Mouse (Mus musculus): ENCODE results near the gene Vash2.
"Not testable (repeated sequence)": the region's sequence is repeated elsewhere in the genome, so short reads cannot be mapped to it uniquely, and the experiment has no call there.

Vash2 gene

DNA sequence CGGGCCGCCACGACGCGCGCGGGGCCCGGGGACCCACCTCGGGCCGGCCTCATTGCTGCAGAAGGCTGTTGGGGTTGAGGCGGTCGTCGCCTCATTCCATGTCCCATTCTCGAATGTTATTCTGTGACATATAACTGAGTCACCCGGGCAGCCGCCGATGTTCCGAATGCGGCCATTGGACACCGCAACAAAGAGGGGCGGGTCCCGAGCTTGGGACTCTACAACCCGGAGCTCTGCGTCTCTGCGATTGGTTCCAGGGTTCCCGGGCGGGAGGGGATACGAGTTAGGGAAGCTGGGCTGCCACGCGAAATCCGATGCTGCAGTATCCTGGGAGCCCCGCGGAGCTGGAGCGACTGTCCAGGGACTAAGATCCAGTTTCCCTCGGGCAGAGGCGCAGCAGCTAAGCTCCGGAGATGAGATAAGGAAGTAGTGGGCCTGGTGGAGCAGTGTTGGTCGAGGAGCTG is at the start of gene Vash2:
Gene Vash2 (minus strand): TSS at position 197 of the 464 bp plus-strand sequence.
- DNase-seq (ENCODE audit: low spot score): peak; percentile 47

- peak; percentile 80 for DNase-seq (ENCODE audit: low spot score)
Observed at GRCm38 (mm10) chr1:191026021-191026713, 47.1 kb upstream of the Vash2 start, which contains the start of gene Flvcr1. Gene Flvcr1 (minus strand): TSS chr1:191026158.

GRCm38 (mm10) chr1:191025016-191026012 is 46.2 kb upstream of the Vash2 start:
- DNase-seq (ENCODE audit: low spot score): no peak

DNA sequence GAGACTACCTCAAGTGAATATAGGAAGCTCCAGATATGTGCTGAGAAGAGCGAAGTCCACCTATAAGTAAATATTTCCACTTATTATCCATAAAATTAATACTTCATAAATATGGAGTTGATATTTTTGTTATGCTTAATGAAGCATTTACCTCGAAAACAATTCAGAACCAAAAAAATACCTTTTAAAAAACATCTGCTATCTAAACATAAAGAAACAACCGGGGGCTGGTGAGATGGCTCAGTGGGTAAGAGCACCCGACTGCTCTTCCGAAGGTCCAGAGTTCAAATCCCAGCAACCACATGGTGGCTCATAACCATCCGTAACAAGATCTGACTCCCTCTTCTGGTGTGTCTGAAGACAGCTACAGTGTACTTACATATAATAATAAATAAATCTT is 44.7 kb upstream of the Vash2 start:
- DNase-seq (ENCODE audit: low spot score): not testable (repeated sequence)

GRCm38 (mm10) chr1:191023140-191023539 is 44.0 kb upstream of the Vash2 start:
- DNase-seq (ENCODE audit: low spot score): no peak

GRCm38 (mm10) chr1:191021016-191021415 is 41.9 kb upstream of the Vash2 start:
- DNase-seq (ENCODE audit: low spot score): no peak

DNA sequence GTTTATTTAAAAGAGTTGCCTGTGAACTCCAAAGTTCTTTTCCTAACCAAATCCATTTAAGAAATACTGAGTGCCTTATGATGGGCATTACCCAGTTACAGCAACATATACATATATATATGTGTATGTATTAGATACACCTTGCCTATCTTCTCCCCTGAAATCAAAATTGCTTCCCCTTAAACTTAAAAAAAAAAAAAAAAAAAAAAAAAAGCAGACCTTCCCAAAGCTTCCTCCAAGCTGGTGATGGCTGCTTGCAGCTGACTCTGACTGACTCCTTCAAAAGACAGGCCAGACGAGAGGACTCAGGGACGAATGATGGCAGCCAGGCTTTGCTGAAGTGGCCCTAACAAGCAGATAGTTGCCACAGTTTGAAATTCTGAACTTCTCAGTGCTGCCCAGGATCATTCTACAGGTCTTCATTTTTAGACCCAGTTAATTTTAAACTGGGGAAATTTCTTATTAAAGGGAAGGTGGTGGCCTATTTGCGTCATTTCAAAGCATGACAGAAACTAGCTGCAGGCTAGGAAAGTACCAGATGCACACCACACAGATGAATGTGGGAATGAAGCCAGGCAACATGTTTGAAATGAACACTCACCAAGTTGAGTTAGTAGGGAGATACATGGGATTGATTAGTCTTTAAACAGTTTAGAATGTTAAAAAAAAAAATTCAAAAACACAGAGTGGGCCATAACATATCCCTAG is 41.3 kb upstream of the Vash2 start:
- no peak for DNase-seq (ENCODE audit: low spot score)

GRCm38 (mm10) chr1:191019803-191020202 is 40.7 kb upstream of the Vash2 start:
- DNase-seq (ENCODE audit: low spot score): no peak

GRCm38 (mm10) chr1:191014271-191014670 is 35.2 kb upstream of the Vash2 start:
- DNase-seq (ENCODE audit: low spot score): no peak

DNA sequence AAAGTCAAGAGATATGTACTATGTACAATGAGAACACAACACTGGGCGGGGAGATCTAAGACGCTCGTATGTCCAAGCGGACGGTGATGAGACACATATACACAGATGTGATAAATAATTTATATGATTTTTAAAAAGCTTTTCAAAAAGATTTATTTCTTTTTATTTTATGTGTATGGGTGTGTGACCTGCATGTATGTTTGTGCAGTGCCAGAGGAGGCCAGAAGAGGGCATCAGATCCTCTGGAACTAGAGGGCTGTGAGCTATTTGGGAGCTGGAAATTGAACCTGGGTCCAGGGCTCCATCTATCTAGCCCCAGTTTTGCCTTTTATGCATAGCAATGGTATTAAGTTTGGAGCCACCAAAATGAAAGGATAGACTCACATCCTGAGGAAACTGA is 29.6 kb upstream of the Vash2 start:
- DNase-seq (ENCODE audit: low spot score): no peak

- DNase-seq (ENCODE audit: low spot score): no peak
Observed at GRCm38 (mm10) chr1:191002201-191002600, 23.1 kb upstream of the Vash2 start.

DNA sequence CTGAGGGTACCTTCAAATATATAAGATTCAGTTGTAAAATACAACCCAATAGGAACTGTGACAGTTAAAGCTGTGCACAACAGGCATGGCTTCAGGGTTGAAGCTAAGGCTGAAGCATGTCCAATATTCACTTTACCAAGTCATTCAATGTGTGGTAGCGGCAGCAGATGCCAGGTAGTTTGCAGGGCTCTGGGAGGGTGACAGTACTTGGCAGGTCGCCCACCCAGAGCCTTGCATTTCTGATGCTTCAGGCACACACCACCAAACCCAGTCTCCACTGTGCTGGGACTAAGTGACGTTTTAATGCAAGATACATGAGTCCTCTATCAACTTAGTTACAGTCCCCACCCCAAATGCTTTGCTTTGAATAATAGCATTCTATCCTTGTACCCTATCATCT is 21.6 kb upstream of the Vash2 start:
- DNase-seq (ENCODE audit: low spot score): no peak

DNA sequence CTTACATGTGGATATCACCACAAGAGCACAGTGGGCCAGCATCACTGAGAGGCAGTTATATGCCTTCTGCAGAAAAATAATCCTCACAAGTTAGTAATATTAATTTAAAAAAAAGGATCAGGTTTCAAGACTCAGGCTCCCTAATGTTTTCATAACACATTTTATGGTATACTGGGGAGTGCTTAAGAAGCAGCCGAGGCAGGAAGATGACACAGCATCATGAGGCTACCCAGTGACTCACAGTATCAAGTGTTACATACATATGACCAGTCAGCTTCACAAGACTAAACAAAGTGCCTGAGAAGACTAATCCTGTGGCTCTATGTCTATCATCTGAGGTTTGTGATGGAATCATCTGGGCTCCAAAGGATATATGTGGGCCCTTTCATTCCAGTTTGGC is 18.9 kb upstream of the Vash2 start:
- no peak for DNase-seq (ENCODE audit: low spot score)

- DNase-seq (ENCODE audit: low spot score): no peak
Observed at GRCm38 (mm10) chr1:190996346-190996877, 17.3 kb upstream of the Vash2 start.

- no peak for DNase-seq (ENCODE audit: low spot score)
Observed at GRCm38 (mm10) chr1:190995548-190995947, 16.5 kb upstream of the Vash2 start.

GRCm38 (mm10) chr1:190989437-190990082 is 10.5 kb upstream of the Vash2 start:
- DNase-seq (ENCODE audit: low spot score): no peak

DNA sequence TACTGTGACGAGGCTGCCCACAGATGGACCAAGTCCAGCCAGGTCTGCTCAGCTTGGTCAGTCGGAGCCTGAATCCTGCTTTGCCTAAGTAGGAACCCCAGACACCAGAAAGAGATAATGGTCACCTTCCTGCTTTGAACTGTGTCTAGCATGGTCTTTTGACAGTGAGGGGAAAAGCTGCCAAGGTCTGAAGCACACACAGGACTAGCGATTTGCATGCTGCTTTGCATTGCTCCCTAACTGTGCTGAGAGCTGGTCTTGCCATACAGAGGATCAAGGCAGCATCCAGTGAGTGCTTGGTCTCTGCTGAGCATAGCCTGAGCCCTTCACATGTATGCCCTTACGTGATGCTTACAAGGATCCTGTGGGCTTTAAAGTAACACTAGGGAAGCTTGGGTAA is 2.3 kb upstream of the Vash2 start:
- no peak for DNase-seq (ENCODE audit: low spot score)

- no peak for DNase-seq (ENCODE audit: low spot score)
Observed at GRCm38 (mm10) chr1:190980470-190980869, 1.4 kb upstream of the Vash2 start.

- no peak for DNase-seq (ENCODE audit: low spot score)
Observed at GRCm38 (mm10) chr1:190978511-190979073, 504 bp downstream of the Vash2 start.

DNA sequence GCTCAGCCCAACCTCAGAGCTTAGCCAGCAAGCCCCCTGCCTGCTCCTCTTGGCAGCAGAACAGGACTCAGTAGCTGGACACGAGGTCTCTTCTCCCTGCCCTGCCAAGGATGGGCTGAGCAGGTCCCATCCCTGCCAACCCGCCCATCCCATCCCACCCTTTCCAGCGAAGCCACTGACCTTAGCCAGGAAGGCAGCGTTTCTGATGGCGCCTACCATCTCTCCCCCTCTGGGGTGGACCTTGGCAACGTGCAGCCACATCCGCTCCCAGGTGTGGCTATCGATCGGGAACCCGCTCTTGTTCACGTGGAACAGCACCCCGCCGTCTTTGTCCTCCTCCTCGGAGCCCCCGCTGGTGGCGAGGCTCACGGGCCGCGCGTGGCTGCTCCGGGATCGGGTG is 1.1 kb downstream of the Vash2 start:
- no peak for DNase-seq (ENCODE audit: low spot score)

All from urinary bladder, postnatal 10 days (tissue).